Mouse (Mus musculus) intestine, postnatal 0 days (tissue): ENCODE data around the gene Cyren. TPM values are rescaled to one million over a fixed set of nuclear protein-coding genes. Genes with fewer than 3 reads are reported as not detected.

ENCODE experiments used
- ATAC-seq: fragments of 200-750 bp; cut with Nextera tagmentation; 2 replicates; pipeline ENCODE4 v1.8.0; 2017; ENCODE audit warnings: mild to moderate bottlenecking, moderate TSS enrichment, moderate library complexity
- H3K27ac ChIP-seq: fragments of 300-500 bp; sonication (generic); 2 replicates; pipeline ENCODE4 v1.5.1; 2014; ENCODE audit warnings: mild to moderate bottlenecking, low read depth, low read length, moderate library complexity
- H3K27me3 ChIP-seq: fragments of 300-500 bp; sonication (generic); replicated peaks from 2 replicates; pipeline ENCODE4 v1.6.1; 2014; ENCODE audit warnings: low read length, mixed read lengths; ENCODE audit not compliant: control insufficient read depth, insufficient read depth
- H3K36me3 ChIP-seq: fragments of 300-500 bp; sonication (generic); 2 replicates; pipeline ENCODE4 v1.6.1; 2014; ENCODE audit warnings: mild to moderate bottlenecking, moderate library complexity; ENCODE audit not compliant: control insufficient read depth, insufficient read depth
- H3K4me1 ChIP-seq: fragments of 300-500 bp; sonication (generic); replicated peaks from 2 replicates; pipeline ENCODE4 v1.6.1; 2014; ENCODE audit warnings: antibody characterized with exemption, low read length, mixed read lengths; ENCODE audit not compliant: control insufficient read depth, insufficient read depth
- H3K4me2 ChIP-seq: fragments of 300-500 bp; sonication (generic); replicated peaks from 2 replicates; pipeline ENCODE4 v1.6.1; 2014; ENCODE audit warnings: low read depth, mild to moderate bottlenecking, moderate library complexity
- H3K4me3 ChIP-seq: fragments of 300-500 bp; sonication (generic); 2 replicates; pipeline ENCODE4 v1.5.1; 2014; ENCODE audit warnings: low read depth, low read length
- H3K9ac ChIP-seq: fragments of 300-500 bp; sonication (generic); 2 replicates; pipeline ENCODE4 v1.6.1; 2014; ENCODE audit warnings: mild to moderate bottlenecking, low read depth, low read length
- H3K9me3 ChIP-seq: fragments of 300-500 bp; sonication (generic); 2 replicates; pipeline ENCODE4 v1.6.1; 2016; ENCODE audit warnings: mixed run types; ENCODE audit not compliant: control insufficient read depth
- CTCF ChIP-seq: sonication (generic); IDR thresholded peaks from 2 replicates; pipeline ENCODE4 v1.5.1; 2016; ENCODE audit warnings: low read depth, mild to moderate bottlenecking, control low read depth, antibody characterized with exemption, moderate library complexity
- WGBS: fragments of 180-500 bp; shearing (Covaris S2); extraction: QIAGEN DNeasy Blood & Tissue Kit; methylation state at CpG from one replicate; pipeline ENCODE4 v1.1.7; 2014; 5-methylcytosine and 5-hydroxymethylcytosine counted together
- polyA plus RNA-seq: library from polyadenylated mRNA; unstranded; fragments of >200 nt; fragmentation: Nextera tagmentation; extraction: Ambion mirVana; gene quantifications from 2 replicates; pipeline ENCODE4 v1.2.1, GENCODE M21; 2015

Gene Cyren
- polyA plus RNA-seq, 1 experiment from 2014 or later: 6.2 TPM

DNA sequence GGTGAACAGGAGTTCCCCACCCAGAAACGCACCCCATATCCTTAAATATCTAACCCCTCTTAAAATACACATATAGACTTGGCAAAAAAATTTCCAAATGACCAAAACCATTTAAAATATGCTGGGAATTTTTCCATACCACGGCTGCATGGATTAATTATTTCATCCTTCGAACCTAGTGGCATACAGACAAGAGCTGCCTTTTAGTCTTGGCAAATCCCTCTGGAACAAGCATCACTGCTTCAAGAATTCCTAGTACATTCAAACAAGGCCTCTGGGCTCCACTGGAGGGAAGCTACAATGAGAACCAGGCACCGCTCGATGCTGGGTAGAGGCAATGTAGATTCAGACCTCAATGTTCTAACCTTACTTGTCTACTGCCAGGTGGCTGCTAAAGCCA lies 7.1 kb downstream of the Cyren start:
- H3K27ac ChIP-seq: no peak overlapping the region
- H3K27me3 ChIP-seq: no peaks in the 10 kb centered on the region
- no peaks in the 10 kb centered on the region for H3K9me3 ChIP-seq
- H3K4me2 ChIP-seq: no peak overlapping the region
- H3K4me1 ChIP-seq: no peaks in the 10 kb centered on the region; the same call in 1 of the 2 replicates
- no peak for TF ChIP-seq CTCF
- 71% methylated on average over 5 of the region's 5 CpGs for WGBS
- H3K36me3 ChIP-seq: peaks cover 10% of the 10 kb centered on the region; the same call in 1 of the 2 replicates
- H3K9ac ChIP-seq: no peak overlapping the region
- no peak for ATAC-seq
- H3K4me3 ChIP-seq: no peak overlapping the region

DNA sequence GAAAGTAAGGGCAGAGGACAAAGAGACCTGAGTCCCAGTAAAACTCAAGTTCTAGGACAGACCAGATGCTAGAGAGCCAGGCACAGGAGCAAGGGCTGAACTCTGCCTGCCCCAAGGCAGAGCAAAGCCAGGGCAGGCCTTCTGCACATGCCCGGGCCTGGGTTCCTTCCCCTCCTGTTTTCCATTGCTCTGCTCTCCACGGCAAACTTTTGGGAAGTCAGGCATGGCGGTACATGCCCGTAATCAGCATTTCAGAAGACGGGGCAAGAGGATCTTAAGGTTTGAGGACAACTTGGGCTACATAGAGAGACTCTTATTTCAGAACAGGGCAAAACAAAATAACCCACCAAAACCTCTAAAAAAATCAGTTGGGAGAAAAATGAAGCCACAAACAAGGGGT lies 7.7 kb downstream of the Cyren start:
- Histone ChIP-seq H3K27me3 (no peaks in the 10 kb centered on the region), H3K27ac (peak overlapping the region; percentile 30; the same call in 1 of the 2 replicates), H3K9ac (no peak overlapping the region), H3K4me2 (no peak overlapping the region), H3K4me1 (no peaks in the 10 kb centered on the region; the same call in 1 of the 2 replicates), H3K4me3 (no peak overlapping the region), H3K9me3 (no peaks in the 10 kb centered on the region), H3K36me3 (peaks cover 10% of the 10 kb centered on the region; the same call in 1 of the 2 replicates)
- ATAC-seq: no peak
- no peak for TF ChIP-seq CTCF
- 84% methylated on average over 5 of the region's 5 CpGs for WGBS

DNA sequence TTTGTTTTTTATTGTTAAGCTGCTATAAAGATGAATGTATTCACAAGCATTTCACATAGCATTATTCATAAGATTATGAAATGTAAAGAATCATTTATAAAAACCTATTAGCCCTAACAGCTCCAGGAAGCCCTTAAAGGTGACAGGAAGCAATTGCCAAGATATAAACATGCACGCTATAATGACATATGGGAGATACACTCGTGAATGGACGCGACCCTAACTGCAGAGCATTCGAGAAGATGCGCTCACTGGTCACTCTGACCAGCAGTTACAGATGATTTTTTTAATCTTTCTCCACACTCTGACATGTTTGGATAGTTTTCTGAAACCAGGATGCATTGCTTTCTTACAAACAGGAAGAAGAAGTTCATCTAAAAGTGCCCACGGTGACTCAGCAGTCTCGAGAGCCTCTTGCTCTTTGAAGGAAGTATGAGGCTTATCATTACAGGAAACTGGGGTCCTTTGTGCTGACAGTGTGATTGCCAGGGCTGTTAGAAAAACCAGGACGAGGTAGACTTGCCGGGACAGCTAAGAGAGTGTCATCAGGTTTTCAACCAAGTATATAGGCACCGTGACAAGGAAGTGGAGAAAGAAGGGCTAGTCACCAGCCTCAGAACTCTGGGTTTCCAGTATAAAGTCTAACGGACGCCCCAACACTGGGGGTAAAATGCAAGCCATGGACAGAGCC lies 8.5 kb downstream of the Cyren start:
- Histone ChIP-seq H3K9me3 (no peaks in the 10 kb centered on the region), H3K9ac (no peak overlapping the region), H3K4me2 (no peak overlapping the region), H3K36me3 (peaks cover 10% of the 10 kb centered on the region; the same call in 1 of the 2 replicates), H3K27ac (peak overlapping the region; percentile 30; the same call in 1 of the 2 replicates), H3K4me1 (no peaks in the 10 kb centered on the region; the same call in 1 of the 2 replicates), H3K4me3 (no peak overlapping the region), H3K27me3 (no peaks in the 10 kb centered on the region)
- ATAC-seq: peak; percentile 75
- no peak for TF ChIP-seq CTCF
- 42% methylated on average over 13 of the region's 13 CpGs for WGBS

DNA sequence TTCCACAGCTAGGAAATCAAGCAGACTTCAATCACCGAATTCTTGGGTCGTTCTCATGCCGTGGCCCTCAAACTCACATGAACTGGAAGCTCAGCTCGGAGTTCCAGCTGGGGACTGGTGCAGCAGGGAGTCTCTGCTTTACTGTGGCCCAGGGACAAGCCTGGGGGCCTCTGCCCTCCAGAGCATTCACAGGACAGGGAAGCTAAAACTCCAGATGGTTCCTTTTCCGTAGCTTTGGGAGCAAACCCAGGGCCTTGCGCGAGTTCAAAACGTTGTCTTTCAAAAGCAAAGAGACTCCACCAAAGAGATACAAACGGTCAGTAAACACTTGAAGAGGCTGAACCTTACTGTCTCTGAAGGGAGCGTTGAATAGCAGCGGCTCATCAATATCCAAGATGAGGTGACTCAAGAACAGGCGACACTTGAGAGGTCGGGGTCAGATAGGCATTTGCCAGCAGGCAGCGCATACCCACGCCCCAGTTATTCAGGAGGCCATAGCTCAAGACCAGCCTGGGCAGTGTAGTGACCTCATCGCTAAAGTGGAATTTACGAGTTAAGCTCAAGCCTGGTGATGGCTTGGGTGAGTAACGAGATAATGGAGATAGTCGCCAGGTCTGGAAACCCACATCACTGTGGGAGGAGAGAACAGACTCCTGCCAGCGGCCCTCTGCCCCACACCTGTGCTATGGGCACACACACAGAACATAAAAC lies 9.2 kb downstream of the Cyren start:
- peak overlapping the region; percentile 50; the same call in 1 of the 2 replicates for H3K27ac ChIP-seq
- H3K4me3 ChIP-seq: no peak overlapping the region
- peaks cover 10% of the 10 kb centered on the region; the same call in 1 of the 2 replicates for H3K36me3 ChIP-seq
- H3K9me3 ChIP-seq: no peaks in the 10 kb centered on the region
- no peak for TF ChIP-seq CTCF
- peak; percentile 37 for ATAC-seq
- 70% methylated on average over 20 of the region's 20 CpGs for whole genome bisulfite sequencing
- no peaks in the 10 kb centered on the region for H3K27me3 ChIP-seq
- no peaks in the 10 kb centered on the region; the same call in 1 of the 2 replicates for H3K4me1 ChIP-seq
- H3K9ac ChIP-seq: no peak overlapping the region
- no peak overlapping the region for H3K4me2 ChIP-seq

DNA sequence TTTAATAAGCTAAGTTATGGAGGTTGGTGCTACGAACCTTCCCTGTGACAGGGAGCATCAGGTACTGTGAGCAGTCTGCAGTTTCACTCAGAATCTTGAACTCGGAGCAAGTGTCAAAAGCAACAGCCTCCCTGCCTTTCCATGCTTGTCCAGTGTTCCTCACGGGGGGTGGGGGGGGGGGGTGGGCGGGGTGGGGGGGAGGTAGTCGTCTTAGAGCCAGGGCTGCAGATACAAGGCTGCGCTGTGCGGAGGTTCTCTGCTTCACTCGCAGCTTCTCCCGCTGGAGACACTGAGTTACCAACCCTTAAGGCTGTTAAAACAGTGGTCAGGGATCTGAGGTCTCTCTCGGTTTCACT lies 9.9 kb downstream of the Cyren start:
- H3K9ac ChIP-seq: no peak overlapping the region
- H3K36me3 ChIP-seq: peaks cover 8% of the 10 kb centered on the region; the same call in 1 of the 2 replicates
- TF ChIP-seq CTCF: no peak
- ATAC-seq: no peak
- no peak overlapping the region for H3K4me2 ChIP-seq
- 0 out of 2 replicates have a peak overlapping the region, but pooled peaks have one; percentile 50 for H3K27ac ChIP-seq
- H3K27me3 ChIP-seq: no peaks in the 10 kb centered on the region
- H3K4me1 ChIP-seq: no peaks in the 10 kb centered on the region; the same call in 1 of the 2 replicates
- WGBS: 67% methylated on average over 10 of the region's 10 CpGs
- H3K9me3 ChIP-seq: no peaks in the 10 kb centered on the region
- H3K4me3 ChIP-seq: no peak overlapping the region

DNA sequence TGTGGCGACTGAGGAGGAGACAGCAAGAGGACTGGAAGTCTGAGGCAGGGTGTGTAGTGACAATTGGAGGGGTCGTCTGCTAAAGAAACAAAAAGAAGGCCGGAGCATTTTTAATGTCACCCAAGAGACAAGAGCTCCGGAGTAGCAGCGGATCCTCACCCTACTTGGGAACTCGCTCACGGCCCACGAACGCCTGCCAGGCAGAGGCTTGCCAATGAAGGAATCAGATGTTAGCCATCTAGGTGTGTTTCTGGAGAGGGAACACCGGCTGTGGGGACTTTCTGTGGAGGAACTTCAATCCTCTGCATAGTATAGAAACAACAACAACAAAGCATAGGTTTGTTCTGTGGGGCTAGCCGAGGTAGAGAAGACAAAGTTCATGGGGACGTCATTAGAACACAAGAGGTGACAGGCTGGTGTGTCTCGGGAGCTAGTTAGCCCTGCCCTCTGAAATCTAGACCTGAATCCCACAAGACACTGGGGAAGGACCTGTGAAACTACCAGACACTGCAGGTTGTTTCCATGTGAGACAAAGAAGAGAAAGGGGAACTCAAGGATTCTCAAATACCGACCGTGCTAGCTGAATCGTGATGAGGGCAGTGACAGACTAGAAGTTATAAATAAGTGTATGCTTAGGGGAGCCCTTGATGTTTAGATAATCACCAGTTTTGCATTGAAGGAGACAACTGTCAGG lies 10.4 kb downstream of the Cyren start:
- Histone ChIP-seq H3K4me2 (no peak overlapping the region), H3K27me3 (no peaks in the 10 kb centered on the region), H3K4me3 (no peak overlapping the region), H3K36me3 (0 out of 2 replicates have a peak, but pooled peaks cover 4% of the 10 kb centered on the region), H3K27ac (no peak overlapping the region; the same call in 1 of the 2 replicates), H3K4me1 (no peaks in the 10 kb centered on the region; the same call in 1 of the 2 replicates), H3K9me3 (no peaks in the 10 kb centered on the region), H3K9ac (no peak overlapping the region)
- 68% methylated on average over 16 of the region's 16 CpGs for WGBS
- no peak for TF ChIP-seq CTCF
- ATAC-seq: no peak
